Mouse (Mus musculus) megakaryocyte, embryonic 14.5 days (primary cell): ENCODE measurements around the gene Arf3.

Source experiments
- FLI1 ChIP-seq: IDR thresholded peaks from 2 replicates; pipeline ENCODE4 v1.6.1; 2012; ENCODE audit warnings: low read length, inconsistent platforms, mixed read lengths
- GATA1 ChIP-seq: IDR thresholded peaks from 3 replicates; pipeline ENCODE4 v1.6.1; 2012; ENCODE audit warnings: mixed read lengths, low read length, inconsistent platforms, borderline replicate concordance

GRCm38 (mm10) chr15:98792233-98793020 is 29.4 kb upstream of the Arf3 start:
- no peak for TF ChIP-seq GATA1
- no peak for TF ChIP-seq FLI1
